Mouse (Mus musculus) adrenal gland, adult 8-10 months (tissue): ENCODE results near the gene Pbx3. TPM values are rescaled to one million over a fixed set of nuclear protein-coding genes. Genes with fewer than 3 reads are reported as not detected.

Source experiments
- DNase-seq: peaks from one replicate; pipeline ENCODE4 v3.0.0; 2022
- total RNA-seq, 4 experiments: library from RNA; stranded (reverse); gene quantifications; 2 replicates each; pipeline ENCODE4 v1.2.4; 2022

Pbx3 gene
- total RNA-seq, 4 experiments from 2014 or later = 94.7 to 160 (median 117) TPM

- no peak for DNase-seq
Measured at GRCm38 (mm10) chr2:34139470-34140158, 233.3 kb downstream of the Pbx3 start.

- DNase-seq = no peak
Measured at GRCm38 (mm10) chr2:34135316-34135715, 237.6 kb downstream of the Pbx3 start.

GRCm38 (mm10) chr2:34132751-34133150 lies 240.2 kb downstream of the Pbx3 start:
- DNase-seq = no peak

GRCm38 (mm10) chr2:34129674-34130267 lies 243.2 kb downstream of the Pbx3 start:
- no peak for DNase-seq

- DNase-seq = no peak
Measured at GRCm38 (mm10) chr2:34127871-34128270, 245.1 kb downstream of the Pbx3 start.

- DNase-seq = peak; percentile 6
Measured at GRCm38 (mm10) chr2:34123896-34124295, 249.0 kb downstream of the Pbx3 start.

Other genes with a start within 250 kb of the Pbx3 start
- 100 to 1,000 TPM in 1 of 4 experiments, 10 to 100 TPM in 3; 70.0 to 102 (median 83.9) TPM for gene Mapkap1, start 33.6 kb upstream of the Pbx3 start, total RNA-seq